Mouse (Mus musculus) megakaryocyte, embryonic 14.5 days (primary cell): ENCODE data around the gene Fam83g.

Experiments used
- FLI1 ChIP-seq: IDR thresholded peaks from 2 replicates; pipeline ENCODE4 v1.6.1; 2012; ENCODE audit warnings: low read length, inconsistent platforms, mixed read lengths
- GATA1 ChIP-seq: IDR thresholded peaks from 3 replicates; pipeline ENCODE4 v1.6.1; 2012; ENCODE audit warnings: mixed read lengths, low read length, inconsistent platforms, borderline replicate concordance

- TF ChIP-seq GATA1 (no peak), FLI1 (no peak)
These were observed 40.5 kb upstream of the Fam83g start for GRCm38 (mm10) chr11:61643184-61643961.
